Mouse (Mus musculus) left cerebral cortex, postnatal 4 days (tissue): ENCODE measurements around the gene Trpc1. TPM values are rescaled to one million over a fixed set of nuclear protein-coding genes. Genes with fewer than 3 reads are reported as not detected.

Source experiments
- DNase-seq: peaks from one replicate; pipeline ENCODE4 v3.0.0-alpha.2; 2022
- intact Hi-C: fragments of 180-260 bp; cut with DNase I; formaldehyde crosslinking; loops from one replicate; pipeline ENCODE4 v1.15.1; 2025
- total RNA-seq, 2 experiments: library from RNA; stranded (reverse); gene quantifications; 2 replicates each; pipeline ENCODE4 v1.2.3; 2021

Trpc1 gene
- 10 to 100 TPM; 33.7 to 35.9 TPM for total RNA-seq

DNA sequence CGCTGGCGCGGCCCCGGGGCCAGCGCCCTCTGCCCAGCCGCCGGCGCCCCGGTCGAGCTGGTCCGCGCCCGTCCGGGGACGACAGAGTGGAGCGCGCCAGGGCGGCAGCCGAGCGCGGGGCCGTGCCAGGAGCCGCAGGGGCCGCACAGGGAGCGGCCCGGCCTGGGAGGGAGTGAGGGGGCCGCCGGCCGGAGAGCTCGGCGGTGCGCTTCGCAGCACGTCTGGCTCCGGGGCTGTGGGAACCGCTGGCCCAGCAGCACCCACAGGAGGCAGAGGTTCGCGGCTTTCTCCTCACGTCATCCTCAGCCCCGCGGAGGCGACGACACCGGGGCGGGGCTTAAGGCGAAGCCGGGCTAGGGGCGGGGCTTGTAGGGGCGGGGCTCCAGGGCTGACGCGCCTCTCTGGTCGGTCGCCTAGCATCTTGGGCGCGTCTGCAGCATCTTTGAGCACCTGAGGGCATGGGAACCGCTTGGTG is at the start of gene Trpc1:
Trpc1 (minus strand) TSS at position 339 of the 475 bp plus-strand sequence.
- intact Hi-C loops: loop anchor here (2.0 kb wide), 1 partner anchor 93 kb away; no protein-coding TSS in a partner anchor

DNA sequence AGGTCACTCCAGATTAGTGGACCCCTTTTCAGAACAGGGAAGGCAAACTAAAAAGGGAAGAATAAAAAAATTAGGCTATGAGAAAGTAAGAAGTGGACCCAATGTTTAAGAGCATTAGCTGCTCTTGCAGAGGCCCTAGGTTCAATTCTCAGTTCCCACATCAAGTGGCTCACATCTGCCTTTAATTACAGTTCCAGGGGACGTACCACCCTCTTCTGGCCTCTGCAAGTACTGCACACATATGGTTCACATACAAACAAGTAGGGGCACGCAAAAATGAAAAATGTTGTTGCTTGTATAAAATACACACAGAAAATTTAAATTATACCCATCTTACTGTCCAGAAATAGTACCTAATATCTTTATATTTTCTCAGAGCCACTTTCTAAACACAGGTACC is 46.1 kb upstream of the Trpc1 start:
- no peak for DNase-seq
- intact Hi-C loops: no loop called here

More for the DNA sequence above, at the start of gene Trpc1:
- DNase-seq: peak; percentile 89

DNA sequence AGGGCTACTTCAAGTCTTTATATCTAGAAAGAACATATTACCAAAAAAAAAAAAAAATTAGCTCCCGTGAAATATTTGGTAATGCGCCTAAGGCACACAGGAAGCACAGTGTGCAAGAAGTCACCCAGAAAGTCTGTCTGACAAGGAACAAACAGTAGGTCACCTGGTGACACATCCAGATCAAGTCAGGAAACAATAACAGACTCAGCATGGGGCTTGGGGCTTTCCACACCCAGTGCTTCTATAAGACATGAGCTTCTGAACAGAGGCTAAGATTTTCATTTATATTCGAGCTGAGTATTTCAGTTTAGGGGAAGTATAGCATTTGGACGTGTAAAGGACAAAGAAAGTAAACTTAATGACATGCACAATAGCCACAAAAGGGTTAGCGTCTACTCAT is 45.7 kb upstream of the Trpc1 start:
- intact Hi-C loops: no loop called here
- no peak for DNase-seq

DNA sequence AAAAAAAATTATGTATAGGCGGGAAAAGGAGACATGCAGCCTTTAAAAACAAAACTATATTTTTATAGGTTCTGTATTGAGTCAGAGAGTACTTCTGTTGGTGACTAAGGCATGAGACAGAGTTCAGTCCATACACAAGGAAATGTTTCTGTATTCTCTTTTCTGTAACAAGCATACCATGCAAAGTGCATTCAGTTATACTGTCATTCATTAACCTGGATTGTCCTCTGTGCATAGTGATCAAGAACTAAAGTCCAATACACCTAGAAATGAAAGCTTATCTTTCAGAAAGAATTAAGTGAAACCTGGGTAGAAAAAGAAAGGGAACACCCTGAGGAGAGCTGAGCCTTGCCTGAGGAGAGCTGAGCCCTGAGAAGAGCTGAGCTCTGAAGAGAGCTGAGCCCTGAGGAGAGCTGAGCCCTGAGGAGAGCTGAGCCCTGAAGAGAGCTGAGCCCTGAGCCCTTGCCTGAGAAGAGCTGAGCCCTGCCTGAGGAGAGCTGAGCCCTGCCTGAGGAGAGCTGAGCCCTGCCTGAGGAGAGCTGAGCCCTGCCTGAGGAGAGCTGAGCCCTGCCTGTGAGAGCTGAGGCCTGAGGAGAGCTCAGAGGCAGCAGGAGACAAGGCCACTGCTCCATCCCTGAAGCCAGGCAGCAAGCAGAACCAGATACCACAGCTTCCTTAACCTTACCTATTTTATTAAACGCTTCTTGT is 45.1 kb upstream of the Trpc1 start:
- intact Hi-C loops: no loop called here

DNA sequence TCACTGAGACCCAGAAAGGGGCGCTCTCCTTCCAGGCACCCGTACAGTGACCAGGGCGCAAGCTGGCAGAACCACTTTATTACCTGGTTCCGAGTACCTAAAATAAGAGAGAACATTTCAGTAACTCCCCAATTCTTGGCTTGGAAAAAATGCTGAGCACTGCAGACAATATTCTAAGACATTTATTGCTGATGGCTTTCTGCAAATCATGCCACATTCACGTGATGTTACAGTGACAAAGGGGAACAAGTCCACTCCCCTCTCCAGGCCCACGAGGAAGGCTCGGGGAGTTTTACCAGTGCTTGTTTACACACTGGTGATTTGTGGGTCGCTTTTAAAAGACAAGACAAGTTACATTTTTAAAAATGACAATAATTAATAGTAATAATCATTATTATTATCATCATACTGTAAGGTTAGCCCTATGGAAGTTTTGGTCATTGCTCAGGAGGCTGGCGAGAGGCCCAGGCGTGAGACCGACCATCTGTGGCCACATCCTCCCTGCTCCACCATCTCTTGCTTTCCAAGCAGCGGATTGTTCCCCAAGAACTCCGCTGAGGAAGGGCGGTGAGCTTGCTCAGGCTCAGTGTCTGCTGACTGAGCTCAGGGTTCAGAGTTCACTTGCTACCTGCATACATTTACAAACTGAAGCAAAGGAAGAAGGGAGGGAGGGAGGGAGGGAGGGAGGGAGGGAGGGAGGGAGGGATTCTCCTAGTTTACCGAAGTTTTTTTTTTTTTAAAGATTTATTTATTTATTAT is 44.0 kb upstream of the Trpc1 start:
- intact Hi-C loops: no loop called here
- DNase-seq: no peak

More for the DNA sequence above, 45.1 kb upstream of the Trpc1 start:
- no peak for DNase-seq

DNA sequence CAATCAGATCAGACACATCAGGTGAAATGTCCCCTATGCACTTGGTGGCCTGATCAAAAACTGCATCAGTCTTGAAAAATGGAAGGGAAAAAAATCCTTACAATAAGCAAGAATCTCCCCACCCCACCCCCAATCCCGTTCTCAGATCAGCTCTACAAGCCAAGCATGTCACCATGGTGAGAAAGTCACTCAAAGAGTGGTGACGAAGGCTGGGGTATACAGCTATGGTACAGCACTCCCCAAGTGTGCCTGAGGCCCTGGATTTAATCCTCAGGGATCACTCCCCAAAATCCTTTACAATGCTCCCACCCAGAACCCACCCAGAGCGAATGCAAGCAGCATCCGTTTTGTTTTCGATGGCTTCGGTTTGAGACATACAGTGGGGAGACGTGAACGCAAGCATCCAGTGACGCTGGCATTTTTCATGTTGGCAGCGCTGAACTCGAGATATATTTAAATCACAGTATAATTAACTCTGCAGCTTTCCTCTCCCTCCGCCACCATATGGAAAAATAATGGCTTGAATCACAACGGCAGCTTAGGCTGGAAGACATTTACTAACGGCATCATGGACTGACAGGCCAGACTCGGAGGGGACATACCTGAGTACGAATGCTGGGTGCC is 34.8 kb upstream of the Trpc1 start:
- intact Hi-C loops: no loop called here
- no peak for DNase-seq

DNA sequence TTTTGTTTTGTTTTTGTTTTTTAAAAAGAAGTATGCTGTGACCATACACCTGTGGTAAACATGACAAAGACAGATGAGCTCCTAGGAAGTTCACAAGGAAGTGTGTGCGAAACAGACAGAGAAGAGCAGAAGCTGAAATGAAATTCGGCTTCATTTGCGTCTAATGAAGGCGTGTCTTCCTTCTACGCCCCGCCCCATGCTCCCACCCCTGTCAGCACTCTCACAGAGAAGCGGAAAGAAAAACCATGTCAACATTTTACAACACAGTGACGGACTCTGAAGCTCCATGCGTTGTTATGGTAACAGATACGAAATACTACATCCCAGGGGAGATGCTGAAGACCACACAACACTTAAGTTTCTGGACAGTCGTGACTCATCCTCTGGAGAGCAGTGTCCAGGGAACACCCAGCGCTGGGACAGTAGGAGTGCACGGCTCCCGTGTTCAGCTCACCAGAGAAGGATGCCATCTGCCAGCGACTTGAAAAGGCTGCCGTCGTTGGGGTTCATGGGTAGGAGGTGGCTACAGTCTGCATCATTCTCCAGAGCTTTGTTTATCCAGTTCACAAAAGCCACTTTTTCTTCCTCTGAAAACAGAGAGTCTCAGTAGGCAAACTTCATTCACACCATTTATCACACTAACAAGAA is 33.6 kb upstream of the Trpc1 start:
- intact Hi-C loops: no loop called here
- DNase-seq: no peak

DNA sequence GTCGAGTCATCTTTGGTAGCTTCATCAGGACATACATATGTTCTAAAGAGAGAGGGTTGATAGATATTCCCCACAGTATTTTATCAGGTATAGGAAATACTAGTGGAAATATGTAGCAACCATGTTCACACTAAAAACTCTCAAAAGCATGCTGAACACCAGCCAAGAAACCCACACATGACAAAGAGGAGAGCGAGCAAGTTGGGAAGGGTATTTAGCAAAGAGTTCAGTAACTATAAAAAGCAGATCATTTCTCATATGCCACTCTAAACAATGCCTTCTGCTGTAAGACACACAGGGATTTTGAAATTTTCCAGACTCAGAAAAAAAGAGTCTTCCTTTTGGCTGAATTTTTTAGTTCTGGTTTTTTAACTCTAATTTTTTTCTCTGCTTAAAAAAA is 21.5 kb upstream of the Trpc1 start:
- DNase-seq: no peak
- intact Hi-C loops: no loop called here

DNA sequence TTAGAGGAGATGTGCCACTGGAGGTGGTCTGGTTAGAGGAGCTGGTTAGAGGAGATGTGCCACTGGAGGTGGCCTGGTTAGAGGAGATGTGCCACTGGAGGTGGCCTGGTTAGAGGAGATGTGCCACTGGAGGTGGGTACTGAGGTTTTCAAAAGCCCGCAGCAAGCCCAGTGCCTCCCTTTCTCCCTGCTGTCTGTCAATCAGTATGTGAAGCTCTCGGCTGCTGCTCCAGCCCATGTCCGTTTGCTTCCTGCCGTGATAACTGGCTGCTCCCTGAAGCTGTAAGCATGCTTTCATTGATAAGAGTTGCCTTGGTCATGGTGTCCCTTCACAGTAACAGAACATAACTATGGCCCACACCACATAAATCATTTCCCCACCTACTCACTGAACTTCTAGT is 13.0 kb upstream of the Trpc1 start:
- intact Hi-C loops: no loop called here
- DNase-seq: no peak

DNA sequence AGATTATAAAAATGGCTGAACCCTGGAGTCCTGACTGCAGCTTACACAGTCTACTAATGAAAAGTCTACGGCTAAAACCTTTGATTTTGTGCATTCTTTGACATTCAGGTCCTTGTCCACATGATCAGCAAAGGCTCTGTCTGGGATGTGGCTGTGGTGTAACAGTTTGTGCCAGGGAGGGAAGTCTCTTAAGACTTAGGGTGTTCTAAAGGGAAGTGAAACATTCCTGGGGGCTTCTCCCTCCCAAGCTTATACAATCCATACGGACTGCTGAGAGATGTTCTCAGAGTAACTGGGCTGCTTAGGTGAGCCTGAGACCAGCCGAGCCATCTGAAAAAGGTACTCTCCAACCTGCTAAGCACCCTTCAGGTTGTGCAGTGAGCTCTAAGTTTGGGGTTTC is 12.1 kb upstream of the Trpc1 start:
- DNase-seq: no peak
- intact Hi-C loops: no loop called here

DNA sequence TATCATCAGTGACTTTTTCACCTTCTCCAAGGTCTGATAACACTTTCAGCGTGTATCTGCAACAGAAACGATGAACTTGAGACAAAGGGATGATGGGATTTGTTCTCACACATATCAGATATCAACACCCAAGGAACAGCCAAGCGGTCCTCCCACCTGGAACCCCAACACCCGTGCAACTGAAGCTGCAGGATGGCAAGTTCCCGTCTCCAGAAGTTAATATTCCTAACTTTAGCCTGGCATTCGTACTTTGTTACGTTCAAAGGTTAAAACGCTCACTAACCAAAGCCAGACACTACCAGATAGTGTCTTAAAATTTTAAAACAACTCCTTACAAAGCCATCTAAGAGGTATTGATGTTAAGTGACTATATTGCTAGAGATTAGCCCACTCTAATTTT is 11.2 kb upstream of the Trpc1 start:
- DNase-seq: no peak
- intact Hi-C loops: no loop called here

DNA sequence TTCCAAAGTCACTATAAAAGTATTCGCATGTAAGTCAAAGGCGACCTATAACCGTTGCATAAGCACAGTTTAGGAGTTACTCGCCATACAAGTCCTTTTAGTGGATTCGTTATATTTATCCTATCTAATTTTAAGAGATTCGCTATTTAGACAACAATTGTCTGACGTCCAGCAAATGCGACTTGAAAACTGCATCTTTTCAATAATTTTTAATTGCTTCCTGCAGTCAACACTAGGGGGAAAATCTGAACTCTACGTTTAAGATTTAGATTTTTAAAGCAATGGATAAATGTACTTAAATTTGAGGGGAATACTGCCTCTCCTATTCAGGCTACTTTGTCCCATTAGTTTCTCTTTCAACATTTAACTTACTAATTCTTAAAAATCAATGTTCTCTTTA is 571 bp upstream of the Trpc1 start:
- intact Hi-C loops: loop anchor here (2.0 kb wide), 1 partner anchor 92 kb away; no protein-coding TSS in a partner anchor
- no peak for DNase-seq

DNA sequence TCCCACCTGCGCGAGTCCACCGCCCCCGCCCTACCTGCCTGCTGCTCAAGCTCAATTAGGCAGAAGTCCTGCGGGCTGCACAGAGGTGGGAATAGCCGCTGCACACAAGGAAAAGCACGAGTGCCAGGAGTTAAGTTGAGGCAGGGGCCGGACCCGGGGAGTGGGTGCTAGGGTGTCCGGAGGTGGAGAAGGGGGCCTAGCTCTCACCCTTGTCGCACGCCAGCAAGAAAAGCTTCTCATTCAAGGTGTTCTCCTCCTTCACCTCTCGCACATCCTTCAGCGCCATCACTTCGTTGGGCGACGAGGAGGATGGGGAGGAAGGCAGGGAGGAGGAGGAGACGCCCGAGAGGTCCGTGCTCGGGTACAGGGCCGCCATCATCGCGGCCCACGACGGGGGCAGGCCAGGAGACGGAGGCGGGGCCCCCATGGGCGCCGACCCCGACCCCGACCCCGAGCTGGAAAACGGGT is 680 bp downstream of the Trpc1 start:
- peak; percentile 27 for DNase-seq
- intact Hi-C loops: no loop called here

DNA sequence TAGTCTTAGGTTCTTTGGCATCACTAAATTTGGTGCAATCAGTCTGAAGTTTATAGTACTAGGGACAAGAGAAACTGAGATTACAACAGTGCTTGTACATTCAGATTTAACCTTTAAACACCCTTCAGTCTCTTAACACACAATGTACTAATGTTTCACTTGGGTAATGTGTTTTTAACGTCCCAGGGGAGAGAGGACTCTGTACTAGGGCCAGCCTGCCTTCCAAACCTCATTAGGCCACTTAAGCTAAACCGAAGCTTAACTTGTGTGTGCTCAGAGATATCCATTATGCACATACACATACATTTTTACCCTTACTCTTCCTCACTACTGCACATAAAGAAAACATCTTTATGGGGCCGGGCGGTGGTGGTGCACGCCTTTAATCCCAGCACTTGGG is 2.9 kb downstream of the Trpc1 start:
- intact Hi-C loops: no loop called here
- DNase-seq: no peak

DNA sequence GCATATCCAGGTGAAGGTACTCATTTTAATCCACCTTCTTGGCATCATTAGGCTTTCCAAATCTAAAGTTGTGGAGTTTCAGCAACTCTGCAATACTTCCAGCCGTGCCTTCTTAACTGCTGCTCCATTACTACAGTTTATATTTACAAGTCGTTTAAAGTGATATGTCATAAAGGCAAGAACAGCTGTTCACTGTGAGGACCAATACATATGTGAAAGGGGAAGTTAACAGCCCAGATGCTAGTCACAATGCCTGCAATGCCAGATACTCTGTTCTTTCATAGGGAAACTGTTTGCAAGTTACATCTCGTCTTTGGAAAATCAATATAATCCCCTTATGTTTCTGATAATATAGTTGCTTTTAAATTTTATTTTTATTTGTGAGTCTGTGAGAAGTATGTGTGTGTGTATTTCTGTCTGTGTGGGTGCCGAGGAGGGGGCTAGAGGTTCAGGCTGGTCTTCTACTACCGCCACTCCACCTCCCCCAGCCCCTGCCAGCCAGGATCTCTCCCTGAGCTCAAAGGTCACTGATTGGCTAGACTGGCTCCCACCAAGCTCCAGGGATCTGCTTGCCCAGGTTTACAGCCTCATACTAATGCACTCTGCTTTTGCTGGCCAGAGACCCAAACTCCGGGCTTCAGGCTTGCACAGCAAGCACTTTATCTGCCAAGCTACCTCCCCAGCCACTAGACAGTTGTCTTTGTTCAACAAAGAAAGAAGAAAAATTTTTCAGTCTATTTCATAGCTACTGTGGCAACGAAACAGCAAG is 5.1 kb downstream of the Trpc1 start:
- peak; percentile 17 for DNase-seq
- intact Hi-C loops: no loop called here

DNA sequence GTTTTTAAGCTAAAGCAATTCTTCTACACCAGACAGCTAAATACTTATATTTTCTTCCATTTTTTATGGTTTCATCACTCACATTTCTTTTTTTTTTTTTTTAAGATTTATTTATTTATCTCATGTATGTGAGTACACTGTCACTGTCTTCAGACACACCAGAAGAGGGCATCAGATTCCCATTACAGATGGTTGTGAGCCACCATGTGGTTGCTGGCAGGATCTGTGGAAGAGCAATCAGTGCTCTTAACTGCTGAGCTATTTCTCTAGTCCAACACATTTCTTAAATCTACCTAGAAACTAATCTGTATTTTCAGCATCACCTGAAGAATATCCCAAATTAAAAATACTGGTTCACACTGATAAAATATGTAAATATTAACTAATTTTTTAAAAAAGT is 13.9 kb downstream of the Trpc1 start:
- intact Hi-C loops: loop anchor here (5.0 kb wide), 1 partner anchor 116 kb away; no protein-coding TSS in a partner anchor
- no peak for DNase-seq

DNA sequence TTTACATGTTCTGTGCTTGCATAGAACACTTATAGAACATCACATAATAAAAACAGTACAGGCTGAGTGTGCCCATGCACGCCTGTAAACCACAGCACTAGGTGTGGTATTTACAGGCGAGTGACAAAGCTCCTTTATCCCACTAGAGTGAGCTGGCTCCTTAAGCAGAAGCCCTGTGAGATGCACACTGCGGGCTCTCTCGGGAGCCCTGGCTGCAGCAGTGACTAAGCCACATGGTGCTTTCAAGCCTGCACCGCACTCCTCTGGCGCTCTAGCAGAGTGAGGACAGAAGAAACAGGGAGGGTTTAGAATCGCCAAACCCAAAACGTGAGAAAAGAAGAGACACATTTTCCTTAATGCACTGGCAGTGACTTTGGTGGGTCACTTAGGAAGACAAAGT is 37.6 kb downstream of the Trpc1 start:
- intact Hi-C loops: loop anchor here (10.0 kb wide), 1 partner anchor 218 kb away; no protein-coding TSS in a partner anchor
- no peak for DNase-seq

DNA sequence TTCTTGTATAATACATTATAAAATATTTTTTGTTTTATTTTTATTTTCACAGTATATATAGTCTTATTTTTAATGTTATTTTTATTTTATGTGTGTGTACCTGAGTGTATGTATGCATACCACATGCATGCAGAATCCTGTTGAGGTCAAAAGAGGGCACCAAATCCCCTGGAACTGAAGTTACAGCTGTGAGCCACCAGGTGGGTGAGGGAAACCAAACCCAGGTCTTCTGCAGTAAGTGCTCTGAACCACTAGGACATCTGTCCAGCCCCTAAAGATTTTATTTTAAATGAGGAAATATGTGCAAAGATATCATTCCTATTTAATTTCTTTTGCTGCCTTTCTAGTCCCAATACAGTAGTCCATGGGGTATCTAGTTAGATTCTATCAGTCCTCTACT is 41.2 kb downstream of the Trpc1 start:
- no peak for DNase-seq
- intact Hi-C loops: no loop called here

DNA sequence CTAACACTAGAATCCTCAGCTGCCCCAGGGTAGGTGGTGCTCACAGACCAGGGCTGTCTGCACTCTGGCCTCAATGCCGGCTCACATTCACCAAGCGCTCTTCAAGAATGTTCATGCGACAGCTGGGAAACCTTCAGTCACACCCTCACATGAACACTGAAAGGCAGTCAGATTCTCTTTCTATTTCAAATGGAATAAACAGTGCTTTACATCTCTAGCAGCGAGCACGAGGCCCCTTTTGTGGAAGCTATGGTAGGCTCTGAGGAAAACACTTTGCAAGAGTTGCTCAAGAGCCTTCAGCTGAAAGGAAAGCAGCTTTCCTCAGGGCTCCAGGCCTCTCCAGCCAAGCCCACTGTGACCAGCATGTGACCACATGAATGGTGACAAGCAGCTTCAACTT is 44.8 kb downstream of the Trpc1 start:
- intact Hi-C loops: no loop called here
- no peak for DNase-seq

DNA sequence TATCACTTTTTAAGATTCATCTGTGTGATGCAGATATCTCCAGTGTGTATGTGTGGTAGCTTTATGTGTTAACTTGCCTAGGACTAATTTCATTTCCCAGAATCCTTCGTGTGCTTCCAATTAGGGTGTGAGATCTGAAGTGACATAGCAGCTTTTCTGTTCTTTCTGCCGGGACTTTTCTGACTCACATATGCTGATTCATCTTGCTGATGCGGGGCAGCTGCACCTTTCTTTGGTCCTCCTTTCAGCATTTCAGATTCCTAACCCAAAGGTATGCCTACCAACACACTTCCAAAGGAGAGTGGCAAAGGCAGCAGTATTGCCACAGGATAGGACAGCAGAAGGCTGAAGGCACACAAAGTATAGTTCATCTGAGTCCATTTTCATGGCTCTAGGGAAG is 46.1 kb downstream of the Trpc1 start:
- intact Hi-C loops: no loop called here
- no peak for DNase-seq
